Mouse (Mus musculus) liver, adult (tissue): ENCODE measurements at regions not wholly inside any gene's neighbourhood (a gene's known extent, or its start where the extent isn't known, plus 50 kb on each side); places are given as distances from the start of the nearest gene placed in this dataset.
A peak's percentile ranks its signal among the peaks of the same experiment; 100 is the strongest.

Experiments
- GATA4 ChIP-seq: IDR thresholded peaks from 2 replicates; pipeline ENCODE4 v1.6.1; 2014; ENCODE audit warnings: mild to moderate bottlenecking, low read length; ENCODE audit not compliant: insufficient replicate concordance

DNA sequence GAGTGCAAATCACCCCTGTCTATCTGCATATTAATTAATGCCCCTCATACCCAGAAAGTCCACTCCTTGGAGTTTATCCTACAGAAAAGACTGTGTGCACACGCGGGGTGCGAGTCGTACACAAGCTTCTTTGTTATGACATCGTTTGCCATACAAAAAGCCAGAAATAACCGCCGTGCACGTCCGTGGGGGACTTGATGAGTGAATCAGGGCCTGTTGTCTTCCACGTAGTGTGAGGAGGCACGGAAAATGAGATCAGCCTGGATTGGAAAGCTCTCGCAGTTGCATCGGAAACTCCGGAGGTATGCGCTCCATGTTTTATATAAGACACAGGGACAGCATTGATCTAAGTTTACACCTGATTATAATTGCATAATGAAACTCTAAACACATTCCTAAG is 120.3 kb downstream of the Etnk1 start:
- no peak for TF ChIP-seq GATA4

DNA sequence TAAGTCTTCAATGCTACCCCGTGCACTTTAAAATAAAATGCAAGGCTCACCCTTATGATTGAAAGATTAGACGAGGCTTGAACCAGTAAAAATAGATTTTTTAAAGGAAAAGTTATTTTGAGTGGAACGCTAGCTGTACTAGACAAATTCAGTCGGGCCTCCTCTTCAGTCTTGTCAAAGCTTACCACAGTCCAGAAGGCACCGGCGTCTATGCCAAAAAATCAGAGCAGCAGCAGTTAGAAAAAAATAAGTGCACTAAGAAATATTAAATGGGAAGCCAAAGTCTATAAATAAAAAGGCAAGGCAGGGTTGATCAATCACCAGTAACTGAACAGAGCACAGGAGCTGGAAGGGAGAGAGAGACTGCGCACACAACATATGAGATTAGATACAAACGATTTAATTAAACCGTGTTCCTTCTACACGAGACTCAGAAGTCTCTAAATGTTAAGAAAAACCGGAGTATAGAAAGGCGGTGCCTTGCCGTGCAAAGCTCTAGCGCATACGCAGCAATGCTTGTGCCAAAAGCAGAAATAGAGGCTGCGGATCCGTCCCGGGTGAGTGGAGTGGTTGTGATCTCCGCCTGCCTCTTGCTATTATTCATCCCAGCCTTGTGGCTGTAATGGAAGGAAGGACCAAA is 121.6 kb downstream of the Etnk1 start:
- TF ChIP-seq GATA4: no peak

DNA sequence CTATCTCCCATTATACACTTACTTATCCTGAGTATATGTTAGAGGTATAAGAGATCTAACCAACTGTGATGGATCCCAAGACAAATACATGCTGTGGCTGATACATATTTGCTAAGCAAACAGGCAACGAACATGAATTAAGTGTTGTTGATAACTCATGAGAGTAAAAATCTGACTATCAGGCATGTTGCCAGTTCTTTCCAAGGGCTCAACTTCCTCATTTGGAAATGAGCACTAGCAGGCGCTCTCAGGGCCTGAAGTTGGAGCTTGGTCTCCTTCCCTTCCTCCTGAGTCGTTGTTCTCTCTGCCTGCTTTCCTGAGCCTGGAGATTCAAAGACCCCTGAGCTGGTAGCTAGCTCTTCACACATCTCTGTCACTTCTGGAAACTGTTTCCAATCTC is 126.6 kb downstream of the Etnk1 start:
- TF ChIP-seq GATA4: no peak

DNA sequence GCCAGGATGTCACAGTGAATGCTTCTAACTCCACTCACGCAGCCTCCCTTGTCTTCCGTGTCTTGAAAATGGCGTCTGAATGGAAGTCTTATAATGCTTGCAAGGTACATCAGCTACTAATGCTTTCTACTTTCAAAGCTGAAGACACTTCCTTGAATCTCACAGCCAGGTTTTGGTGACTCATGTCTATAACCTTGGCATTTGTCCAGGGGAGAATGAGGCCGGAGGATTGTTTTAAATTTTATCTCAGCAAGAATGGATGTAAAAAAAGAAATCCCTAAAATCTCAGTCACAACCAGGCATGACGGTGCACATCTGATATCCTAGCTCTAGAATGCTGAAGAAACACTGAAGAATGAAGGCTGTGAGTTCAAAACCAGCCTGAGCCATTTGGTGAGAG is 131.4 kb downstream of the Etnk1 start:
- no peak for TF ChIP-seq GATA4

DNA sequence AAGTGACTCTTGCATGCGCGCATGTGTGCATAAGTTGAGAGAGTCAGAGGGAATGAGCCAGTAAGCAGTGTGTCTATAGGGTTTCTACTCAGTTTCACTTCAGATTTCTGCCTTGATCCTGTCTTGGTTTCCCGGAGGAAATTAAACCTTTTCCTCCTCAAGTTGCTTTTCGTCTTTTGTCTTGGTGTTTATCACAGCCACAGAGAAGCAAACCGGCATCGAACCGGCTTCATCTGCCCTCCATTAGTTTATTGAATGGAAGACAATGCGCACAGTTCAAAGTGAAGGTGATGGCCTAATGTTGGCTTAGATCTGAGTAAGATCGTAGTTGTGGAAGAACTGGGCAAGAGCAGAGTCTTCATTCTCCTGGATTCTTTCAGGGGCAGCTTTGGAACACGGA is 134.4 kb downstream of the Etnk1 start:
- no peak for TF ChIP-seq GATA4

GRCm38 (mm10) chr6:143307327-143307726 is 140.3 kb downstream of the Etnk1 start:
- peak; percentile 95 for TF ChIP-seq GATA4

- TF ChIP-seq GATA4: peak; percentile 86
These were observed 148.8 kb downstream of the Etnk1 start for GRCm38 (mm10) chr6:143315859-143316258.

GRCm38 (mm10) chr6:143320426-143320825 is 153.4 kb downstream of the Etnk1 start:
- TF ChIP-seq GATA4: no peak

DNA sequence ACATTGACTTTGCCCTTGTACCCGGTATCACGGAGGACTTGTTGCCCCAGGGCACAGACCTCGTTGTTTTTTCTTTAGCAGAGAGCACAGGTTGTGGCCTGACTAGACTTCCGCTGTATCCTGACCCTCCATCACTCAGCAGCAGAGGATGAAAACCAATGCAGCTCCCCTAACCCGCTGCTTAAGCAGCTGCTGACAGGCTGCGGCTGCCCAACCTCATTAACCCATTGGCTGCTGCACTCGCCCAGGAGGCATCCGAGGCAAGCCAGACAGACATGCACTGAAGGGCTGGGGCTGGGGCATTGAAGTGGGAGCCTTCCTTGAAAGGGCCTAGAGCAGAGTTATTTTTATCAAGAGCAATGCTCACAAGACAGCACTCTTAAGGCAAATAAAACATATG is 157.6 kb downstream of the Etnk1 start:
- TF ChIP-seq GATA4: no peak

GRCm38 (mm10) chr6:143326956-143327722 is 160.1 kb downstream of the Etnk1 start:
- no peak for TF ChIP-seq GATA4

- no peak for TF ChIP-seq GATA4
These were observed 160.8 kb downstream of the Etnk1 start for GRCm38 (mm10) chr6:143327788-143328187.

DNA sequence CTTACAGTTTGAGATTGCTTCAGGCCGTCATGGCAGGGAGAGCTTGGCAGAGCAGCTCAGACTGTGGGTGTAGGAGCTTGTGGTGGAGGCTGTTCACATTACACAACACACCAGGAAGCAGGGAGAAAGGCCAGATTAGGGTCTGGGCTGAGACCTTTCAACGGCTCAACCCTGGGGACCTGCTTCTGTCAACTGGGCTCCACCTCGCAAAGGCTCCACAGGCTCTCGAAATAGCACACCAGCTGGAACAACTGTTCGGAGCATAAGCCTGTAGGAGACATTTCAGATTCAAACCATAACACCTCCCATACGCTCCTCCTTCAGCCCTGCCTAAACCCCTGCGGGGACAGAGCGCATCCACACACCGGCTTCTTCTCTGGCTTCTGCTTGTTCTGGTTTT is 161.2 kb downstream of the Etnk1 start:
- no peak for TF ChIP-seq GATA4

DNA sequence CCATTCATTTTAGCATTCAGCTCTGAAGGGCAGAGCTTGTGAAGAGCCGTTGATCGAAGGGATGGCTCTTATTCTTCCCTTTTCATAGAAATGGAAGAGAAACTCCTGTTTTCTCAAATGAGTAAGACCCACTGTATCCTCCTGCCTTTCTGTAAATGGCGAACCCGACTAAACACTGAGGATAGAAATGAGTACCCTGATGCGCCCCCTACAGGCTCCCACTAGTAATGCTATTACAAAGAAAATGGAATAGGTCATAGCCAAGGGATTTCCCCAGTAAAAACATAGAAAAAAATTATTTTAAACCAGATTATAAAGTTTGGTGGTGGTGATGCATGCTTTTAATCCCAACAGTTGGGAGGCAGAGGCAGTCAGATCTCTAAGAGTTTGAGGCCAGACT is 162.1 kb downstream of the Etnk1 start:
- no peak for TF ChIP-seq GATA4

GRCm38 (mm10) chr6:143333493-143333892 is 166.5 kb downstream of the Etnk1 start:
- TF ChIP-seq GATA4: no peak

DNA sequence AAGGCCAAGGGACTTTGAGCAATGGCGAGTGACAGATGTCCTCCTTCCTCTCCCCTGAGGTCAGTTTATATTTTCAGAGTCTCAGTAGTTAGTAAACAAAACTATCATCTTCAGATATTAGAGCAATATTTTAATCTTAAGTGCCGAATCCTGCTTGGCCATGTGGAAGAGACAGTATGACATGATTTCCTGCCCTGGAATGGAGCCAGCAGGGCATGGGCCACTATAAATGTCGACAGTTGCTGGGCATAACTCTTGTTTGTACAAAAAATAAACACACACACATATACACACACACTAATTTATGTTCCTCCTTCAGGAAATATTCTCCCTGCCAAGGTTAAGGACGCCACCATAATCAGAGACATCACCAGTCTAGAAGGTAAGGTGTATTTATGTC is 169.6 kb downstream of the Etnk1 start:
- no peak for TF ChIP-seq GATA4

DNA sequence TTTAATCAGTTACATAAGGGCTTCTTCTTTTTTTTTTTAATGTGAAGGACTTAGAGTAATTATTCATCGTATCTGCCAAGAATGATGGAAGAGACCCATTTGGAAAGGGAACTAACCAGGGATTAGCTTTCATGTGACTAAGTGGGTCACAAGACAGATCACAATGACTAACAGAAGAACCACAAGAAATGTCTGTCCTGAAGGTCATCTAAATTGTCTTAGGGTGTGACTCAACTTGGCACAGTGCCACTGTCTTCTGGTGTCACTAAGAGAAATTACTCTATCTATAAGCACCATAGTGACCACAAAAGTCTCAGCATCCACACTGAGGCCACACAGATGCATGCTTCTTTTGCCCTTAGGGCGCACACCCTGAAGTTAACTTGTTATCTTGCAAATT is 182.0 kb downstream of the Etnk1 start:
- no peak for TF ChIP-seq GATA4

- no peak for TF ChIP-seq GATA4
These were observed 192.5 kb downstream of the Etnk1 start for GRCm38 (mm10) chr6:143359320-143360032.
